Mouse (Mus musculus) hindbrain, embryonic 16.5 days (tissue): Measurements from ENCODE around the gene Rtbdn. TPM values are rescaled to one million over a fixed set of nuclear protein-coding genes. Genes with fewer than 3 reads are reported as not detected.

Source experiments
- ATAC-seq: fragments of 200-750 bp; cut with Nextera tagmentation; 2 replicates; pipeline ENCODE4 v1.8.0; 2017; ENCODE audit warnings: moderate TSS enrichment, moderate library complexity
- H3K27ac ChIP-seq: fragments of 300-500 bp; sonication (generic); 2 replicates; pipeline ENCODE4 v1.5.1; 2014; ENCODE audit warnings: low read depth, mild to moderate bottlenecking, control low read depth, low read length, moderate library complexity
- H3K27me3 ChIP-seq: fragments of 300-500 bp; sonication (generic); replicated peaks from 2 replicates; pipeline ENCODE4 v1.6.1; 2014; ENCODE audit warnings: low read length; ENCODE audit not compliant: control insufficient read depth, insufficient read depth
- H3K36me3 ChIP-seq: fragments of 300-500 bp; sonication (generic); 2 replicates; pipeline ENCODE4 v1.6.1; 2014; ENCODE audit warnings: mild to moderate bottlenecking, low read length, moderate library complexity, mixed read lengths; ENCODE audit not compliant: control insufficient read depth, insufficient read depth
- H3K4me1 ChIP-seq: fragments of 300-500 bp; sonication (generic); 2 replicates; pipeline ENCODE4 v1.6.1; 2014; ENCODE audit warnings: low read depth, low read length; ENCODE audit not compliant: control insufficient read depth, insufficient read depth
- H3K4me2 ChIP-seq: fragments of 300-500 bp; sonication (generic); 2 replicates; pipeline ENCODE4 v1.6.1; 2014; ENCODE audit warnings: mild to moderate bottlenecking, low read length, control low read depth, moderate library complexity
- H3K4me3 ChIP-seq: fragments of 300-500 bp; sonication (generic); 2 replicates; pipeline ENCODE4 v1.5.1; 2014; ENCODE audit warnings: mild to moderate bottlenecking, low read length, control low read depth, moderate library complexity
- H3K9ac ChIP-seq: fragments of 300-500 bp; sonication (generic); 2 replicates; pipeline ENCODE4 v1.6.1; 2014; ENCODE audit warnings: low read depth, mild to moderate bottlenecking, control low read depth, low read length, moderate library complexity
- H3K9me3 ChIP-seq: fragments of 300-500 bp; sonication (generic); 2 replicates; pipeline ENCODE4 v1.6.1; 2014; ENCODE audit warnings: mild to moderate bottlenecking, low read length, moderate library complexity; ENCODE audit not compliant: control insufficient read depth
- WGBS: fragments of 180-500 bp; shearing (Covaris S2); extraction: QIAGEN DNeasy Blood & Tissue Kit; methylation state at CpG from one replicate; pipeline ENCODE4 v1.1.7; 2014; 5-methylcytosine and 5-hydroxymethylcytosine counted together
- polyA plus RNA-seq: library from polyadenylated mRNA; unstranded; fragments of >200 nt; fragmentation: Nextera tagmentation; extraction: Ambion mirVana; gene quantifications from 2 replicates; pipeline ENCODE4 v1.2.1, GENCODE M21; 2015

Rtbdn gene
- polyA plus RNA-seq, 1 experiment from 2014 or later: 3.0 TPM

- Histone ChIP-seq H3K4me3 (no peak overlapping the region), H3K36me3 (peaks cover 16% of the 10 kb centered on the region; the same call in 1 of the 2 replicates), H3K9ac (no peak overlapping the region), H3K27ac (no peak overlapping the region), H3K27me3 (peaks cover 5% of the 10 kb centered on the region; the same call in 1 of the 2 replicates), H3K4me1 (peaks cover 44% of the 10 kb centered on the region), H3K4me2 (no peak overlapping the region), H3K9me3 (no peaks in the 10 kb centered on the region)
- ATAC-seq: no peak
- 65% methylated on average over 4 of the region's 4 CpGs for WGBS
Measured at GRCm38 (mm10) chr8:84973803-84974542, 27.2 kb downstream of the Rtbdn start.

- Histone ChIP-seq H3K27me3 (peaks cover 5% of the 10 kb centered on the region; the same call in 1 of the 2 replicates), H3K27ac (no peak overlapping the region), H3K36me3 (peaks cover 16% of the 10 kb centered on the region; the same call in 1 of the 2 replicates), H3K9me3 (no peaks in the 10 kb centered on the region), H3K9ac (no peak overlapping the region), H3K4me2 (no peak overlapping the region), H3K4me3 (no peak overlapping the region), H3K4me1 (peaks cover 50% of the 10 kb centered on the region)
- no peak for ATAC-seq
- WGBS: 84% methylated on average over 8 of the region's 8 CpGs
Measured at GRCm38 (mm10) chr8:84974543-84975142, 27.9 kb downstream of the Rtbdn start.

GRCm38 (mm10) chr8:84975434-84975833 is 28.6 kb downstream of the Rtbdn start:
- H3K27ac ChIP-seq: no peak overlapping the region
- H3K4me1 ChIP-seq: peaks cover 57% of the 10 kb centered on the region
- H3K4me3 ChIP-seq: no peak overlapping the region
- H3K27me3 ChIP-seq: peaks cover 5% of the 10 kb centered on the region; the same call in 1 of the 2 replicates
- no peaks in the 10 kb centered on the region for H3K9me3 ChIP-seq
- ATAC-seq: no peak
- H3K9ac ChIP-seq: no peak overlapping the region
- peaks cover 16% of the 10 kb centered on the region; the same call in 1 of the 2 replicates for H3K36me3 ChIP-seq
- 31% methylated on average over 7 of the region's 7 CpGs for WGBS
- H3K4me2 ChIP-seq: peak overlapping the region; percentile 99; the same call in 1 of the 2 replicates

- Histone ChIP-seq H3K4me2 (peak overlapping the region; percentile 99), H3K27me3 (peaks cover 5% of the 10 kb centered on the region; the same call in 1 of the 2 replicates), H3K4me1 (peaks cover 56% of the 10 kb centered on the region), H3K9me3 (no peaks in the 10 kb centered on the region), H3K9ac (peak overlapping the region; percentile 61), H3K36me3 (peaks cover 16% of the 10 kb centered on the region; the same call in 1 of the 2 replicates), H3K27ac (peak overlapping the region; percentile 64), H3K4me3 (peak overlapping the region; percentile 56)
- ATAC-seq: peak; percentile 82
- WGBS: under 1% methylated on average over 61 of the region's 61 CpGs
Measured at GRCm38 (mm10) chr8:84976031-84976762, 29.4 kb downstream of the Rtbdn start.

GRCm38 (mm10) chr8:84976763-84977434 is 30.1 kb downstream of the Rtbdn start:
- Histone ChIP-seq H3K9me3 (no peaks in the 10 kb centered on the region), H3K9ac (peak overlapping the region; percentile 66), H3K27me3 (peaks cover 5% of the 10 kb centered on the region; the same call in 1 of the 2 replicates), H3K4me1 (peaks cover 54% of the 10 kb centered on the region), H3K4me3 (peak overlapping the region; percentile 56), H3K36me3 (peaks cover 10% of the 10 kb centered on the region; the same call in 1 of the 2 replicates), H3K4me2 (peak overlapping the region; percentile 99), H3K27ac (0 out of 2 replicates have a peak overlapping the region, but pooled peaks have one; percentile 51)
- 1% methylated on average over 25 of the region's 25 CpGs for WGBS
- no peak for ATAC-seq

- Histone ChIP-seq H3K4me1 (peaks cover 54% of the 10 kb centered on the region), H3K4me3 (peak overlapping the region; percentile 56), H3K9me3 (no peaks in the 10 kb centered on the region), H3K36me3 (0 out of 2 replicates have a peak, but pooled peaks cover 8% of the 10 kb centered on the region), H3K27ac (peak overlapping the region; percentile 57), H3K27me3 (peaks cover 5% of the 10 kb centered on the region; the same call in 1 of the 2 replicates), H3K9ac (peak overlapping the region; percentile 66), H3K4me2 (peak overlapping the region; percentile 99)
- no peak for ATAC-seq
- WGBS: 1% methylated on average over 66 of the region's 70 CpGs
Measured at GRCm38 (mm10) chr8:84977435-84978247, 30.9 kb downstream of the Rtbdn start.

- Histone ChIP-seq H3K4me1 (peaks cover 54% of the 10 kb centered on the region), H3K9me3 (no peaks in the 10 kb centered on the region), H3K9ac (peak within 1 kb of the TSS; percentile 66), H3K4me2 (peak within 1 kb of the TSS; percentile 99), H3K4me3 (peak within 1 kb of the TSS; percentile 56), H3K27me3 (peaks cover 5% of the 10 kb centered on the region; the same call in 1 of the 2 replicates), H3K27ac (peak within 1 kb of the TSS; percentile 64), H3K36me3 (0 out of 2 replicates have a peak, but pooled peaks cover 7% of the 10 kb centered on the region)
- ATAC-seq: peak; percentile 62
- under 1% methylated on average over 61 of the region's 63 CpGs for WGBS
Measured at GRCm38 (mm10) chr8:84978248-84978940, 31.6 kb downstream of the Rtbdn start, which contains the start of gene Junb. Gene Junb, minus strand, starts transcription at chr8:84978718.
